Mouse (Mus musculus) kidney, embryonic 15.5 days (tissue): ENCODE results near the gene Glce. TPM values are rescaled to one million over a fixed set of nuclear protein-coding genes. Genes with fewer than 3 reads are reported as not detected.

ENCODE experiments used
- ATAC-seq: fragments of 200-750 bp; cut with Nextera tagmentation; replicated peaks from 2 replicates; pipeline ENCODE4 v1.8.0; 2017; ENCODE audit warnings: moderate TSS enrichment; ENCODE audit not compliant: low FRiP score
- H3K27ac ChIP-seq: fragments of 300-500 bp; sonication (generic); 2 replicates; pipeline ENCODE4 v1.5.1; 2015; ENCODE audit warnings: mild to moderate bottlenecking, inconsistent platforms
- H3K27me3 ChIP-seq: fragments of 300-500 bp; sonication (generic); 2 replicates; pipeline ENCODE4 v1.6.1; 2015; ENCODE audit warnings: inconsistent platforms
- H3K36me3 ChIP-seq: fragments of 300-500 bp; sonication (generic); 2 replicates; pipeline ENCODE4 v1.6.1; 2015; ENCODE audit warnings: inconsistent platforms
- H3K4me1 ChIP-seq: fragments of 300-500 bp; sonication (generic); 2 replicates; pipeline ENCODE4 v1.6.1; 2015; ENCODE audit warnings: inconsistent platforms
- H3K4me2 ChIP-seq: fragments of 300-500 bp; sonication (generic); 2 replicates; pipeline ENCODE4 v1.6.1; 2015; ENCODE audit warnings: moderate library complexity, mild to moderate bottlenecking, inconsistent platforms
- H3K4me3 ChIP-seq: fragments of 300-500 bp; sonication (generic); replicated peaks from 2 replicates; pipeline ENCODE4 v1.5.1; 2015; ENCODE audit warnings: mild to moderate bottlenecking, inconsistent platforms
- H3K9ac ChIP-seq: fragments of 300-500 bp; sonication (generic); 2 replicates; pipeline ENCODE4 v1.6.1; 2015; ENCODE audit warnings: mild to moderate bottlenecking, inconsistent platforms
- H3K9me3 ChIP-seq: fragments of 300-500 bp; sonication (generic); replicated peaks from 2 replicates; pipeline ENCODE4 v1.6.1; 2016; ENCODE audit warnings: inconsistent platforms
- WGBS: fragments of 180-500 bp; shearing (Covaris S2); methylation state at CpG from one replicate; pipeline ENCODE4 v1.1.7; 2015; ENCODE audit warnings: mixed read lengths; 5-methylcytosine and 5-hydroxymethylcytosine counted together
- polyA plus RNA-seq: library from polyadenylated mRNA; unstranded; fragments of >200 nt; fragmentation: Nextera tagmentation; extraction: Ambion mirVana; gene quantifications from 2 replicates; pipeline ENCODE4 v1.2.1, GENCODE M21; 2015

The Glce gene
- polyA plus RNA-seq, 1 experiment from 2014 or later = 20.2 TPM

DNA sequence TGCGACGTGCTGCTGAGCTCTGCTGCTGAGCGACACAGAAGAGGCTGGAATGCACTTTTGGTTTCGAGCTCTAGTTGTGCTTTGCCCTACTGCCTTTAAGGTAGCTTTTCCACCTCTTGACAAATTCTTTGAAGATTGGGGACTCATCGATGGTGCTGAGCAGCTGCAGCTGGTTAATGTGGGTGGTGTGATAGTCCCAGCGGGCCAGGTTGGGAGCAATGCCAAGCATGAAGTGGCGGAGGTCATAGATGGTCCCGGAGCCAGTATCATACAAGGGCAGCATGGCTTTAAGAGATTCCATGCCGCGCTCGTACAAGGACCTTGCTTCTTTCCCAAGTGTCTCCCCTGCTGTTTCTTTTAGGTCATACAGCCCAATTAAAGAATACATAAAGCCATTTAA, 62.5 kb downstream of the Glce start:
- Histone ChIP-seq H3K4me3 (no peak overlapping the region), H3K9ac (no peak overlapping the region)
- WGBS = 84% methylated on average over 11 of the region's 11 CpGs

DNA sequence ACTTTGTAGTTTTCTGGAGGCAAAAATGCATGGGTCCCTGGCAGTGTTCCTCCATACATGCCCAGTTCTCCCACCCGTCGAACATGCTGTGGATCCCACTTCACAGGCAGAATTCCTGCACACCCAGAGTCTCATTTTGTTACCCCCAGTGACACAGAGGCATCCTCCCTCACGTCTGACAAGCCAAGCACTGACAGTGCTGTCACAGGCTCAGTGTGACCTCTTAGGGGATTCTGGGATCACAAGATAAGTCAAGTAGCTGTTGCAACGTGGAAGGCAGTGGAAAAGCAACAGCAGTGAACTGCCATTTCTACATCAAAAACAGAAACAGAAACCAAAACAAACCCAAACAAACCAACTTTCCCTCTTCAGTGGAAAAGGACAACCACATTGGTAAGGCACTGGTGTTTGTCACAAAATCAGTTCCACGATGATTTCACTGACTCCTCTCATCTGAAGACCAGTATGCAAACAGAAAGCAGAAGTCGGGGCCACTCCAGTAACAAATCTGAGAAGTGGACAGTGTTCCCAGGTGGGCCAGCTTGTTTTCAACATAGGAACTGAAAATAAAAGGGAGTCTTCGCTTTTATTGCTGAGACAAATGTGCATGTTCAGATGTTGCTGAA, 64.5 kb downstream of the Glce start:
- Histone ChIP-seq H3K36me3 (peaks cover 2% of the 10 kb centered on the region; the same call in 1 of the 2 replicates), H3K9ac (no peak overlapping the region), H3K27me3 (no peaks in the 10 kb centered on the region), H3K27ac (no peak overlapping the region), H3K4me1 (no peaks in the 10 kb centered on the region), H3K4me3 (no peak overlapping the region), H3K9me3 (no peaks in the 10 kb centered on the region), H3K4me2 (no peak overlapping the region)
- WGBS = 74% methylated on average over 7 of the region's 7 CpGs
- no peak for ATAC-seq

More for the DNA sequence above, 62.5 kb downstream of the Glce start:
- Histone ChIP-seq H3K4me2 (no peak overlapping the region), H3K4me1 (no peaks in the 10 kb centered on the region), H3K36me3 (peaks cover 2% of the 10 kb centered on the region; the same call in 1 of the 2 replicates), H3K9me3 (no peaks in the 10 kb centered on the region), H3K27me3 (no peaks in the 10 kb centered on the region), H3K27ac (no peak overlapping the region)
- no peak for ATAC-seq

DNA sequence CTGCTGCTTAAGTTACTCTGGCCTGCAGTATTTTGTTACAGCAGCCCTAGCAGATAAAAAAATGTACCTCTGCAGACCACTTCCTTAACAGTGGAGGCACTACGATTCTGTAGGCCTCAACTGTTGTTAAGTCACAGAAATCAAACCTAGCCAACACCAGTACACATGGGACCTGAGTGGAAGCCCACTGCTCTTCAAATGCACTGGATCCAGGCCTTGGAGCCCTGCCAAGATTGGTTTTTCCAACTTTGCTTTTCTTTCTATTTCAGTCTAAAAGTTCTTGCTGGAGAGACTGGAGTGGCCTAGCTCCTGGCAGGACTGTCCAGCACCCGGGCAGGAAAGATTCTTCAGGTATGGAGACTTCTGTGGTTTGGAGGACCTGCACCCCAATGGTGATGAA, 66.2 kb downstream of the Glce start:
- 84% methylated on average over 2 of the region's 2 CpGs for WGBS
- no peak overlapping the region for H3K4me3 ChIP-seq
- no peak overlapping the region for H3K27ac ChIP-seq
- no peak overlapping the region for H3K4me2 ChIP-seq
- no peaks in the 10 kb centered on the region for H3K9me3 ChIP-seq
- H3K4me1 ChIP-seq = no peaks in the 10 kb centered on the region
- H3K27me3 ChIP-seq = no peaks in the 10 kb centered on the region
- no peak overlapping the region for H3K9ac ChIP-seq
- peaks cover 2% of the 10 kb centered on the region; the same call in 1 of the 2 replicates for H3K36me3 ChIP-seq
- ATAC-seq = no peak

DNA sequence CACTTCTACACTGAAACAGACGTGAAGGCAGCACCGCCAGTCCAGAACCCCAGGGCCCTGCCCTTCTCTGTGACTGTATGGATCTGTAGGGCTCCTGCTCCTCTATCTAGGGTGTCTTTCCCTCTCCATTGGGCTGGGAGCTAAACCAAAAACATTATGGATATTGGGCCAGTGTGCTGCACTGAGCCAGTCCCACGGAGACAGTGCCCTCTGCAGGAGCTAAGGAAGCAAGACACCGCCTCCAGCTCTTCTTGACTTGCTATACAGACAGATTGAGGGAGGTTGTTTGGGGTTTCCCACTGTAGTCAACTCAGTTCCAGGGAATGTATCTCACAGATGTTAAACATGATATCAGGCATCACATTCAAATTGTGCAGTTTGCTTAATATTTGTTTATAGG, 71.7 kb downstream of the Glce start:
- Histone ChIP-seq H3K27me3 (no peaks in the 10 kb centered on the region), H3K4me2 (no peak overlapping the region), H3K4me3 (no peak overlapping the region), H3K9me3 (no peaks in the 10 kb centered on the region), H3K36me3 (no peaks in the 10 kb centered on the region), H3K27ac (no peak overlapping the region), H3K9ac (no peak overlapping the region), H3K4me1 (no peaks in the 10 kb centered on the region)
- 59% methylated on average over 4 of the region's 4 CpGs for WGBS
- ATAC-seq = no peak

DNA sequence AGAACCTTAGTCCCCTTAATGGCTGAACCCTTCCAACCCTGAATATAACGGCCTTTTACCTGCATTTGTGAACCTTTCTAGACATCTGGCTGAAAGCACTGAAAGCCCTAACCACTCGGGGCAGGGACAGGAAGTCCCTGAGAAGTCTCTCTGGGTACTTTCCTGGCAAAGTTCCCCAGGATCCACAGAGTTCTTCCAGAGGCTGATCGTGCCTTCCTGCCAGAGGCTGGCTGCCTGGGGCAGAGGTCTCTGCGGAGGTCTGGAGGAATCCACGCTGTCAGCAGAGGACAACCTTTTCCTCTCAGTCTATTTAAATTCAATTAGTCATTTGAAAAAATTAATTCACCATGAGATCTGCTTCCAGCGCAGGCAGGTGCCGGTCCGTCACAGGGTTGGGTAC, 73.3 kb downstream of the Glce start:
- H3K9ac ChIP-seq = no peak overlapping the region
- H3K27me3 ChIP-seq = no peaks in the 10 kb centered on the region
- H3K36me3 ChIP-seq = no peaks in the 10 kb centered on the region
- no peak overlapping the region for H3K4me3 ChIP-seq
- no peaks in the 10 kb centered on the region for H3K9me3 ChIP-seq
- H3K4me1 ChIP-seq = no peaks in the 10 kb centered on the region
- WGBS = 68% methylated on average over 8 of the region's 8 CpGs
- ATAC-seq = no peak
- no peak overlapping the region for H3K4me2 ChIP-seq
- no peak overlapping the region for H3K27ac ChIP-seq

DNA sequence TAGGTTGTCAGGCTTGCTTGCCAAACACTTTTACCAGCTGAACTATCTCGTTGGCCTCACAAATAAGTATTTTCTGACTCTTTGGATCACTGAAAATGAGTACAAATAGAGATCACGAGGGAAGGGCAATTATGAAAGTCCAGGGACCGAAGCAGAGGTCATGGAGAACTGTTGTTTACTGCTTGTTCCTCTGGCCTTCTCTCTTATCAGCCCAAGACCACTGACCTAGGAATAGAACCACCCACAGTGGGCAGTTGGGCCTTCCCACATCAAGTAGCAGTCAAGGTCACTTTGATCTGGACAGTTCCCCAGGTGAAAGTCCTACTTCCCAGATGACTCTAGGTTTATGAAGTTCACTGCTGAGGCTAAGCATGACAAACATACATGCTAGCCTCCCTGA, 80.3 kb downstream of the Glce start:
- no peaks in the 10 kb centered on the region for H3K9me3 ChIP-seq
- WGBS = 78% methylated on average over 3 of the region's 3 CpGs

DNA sequence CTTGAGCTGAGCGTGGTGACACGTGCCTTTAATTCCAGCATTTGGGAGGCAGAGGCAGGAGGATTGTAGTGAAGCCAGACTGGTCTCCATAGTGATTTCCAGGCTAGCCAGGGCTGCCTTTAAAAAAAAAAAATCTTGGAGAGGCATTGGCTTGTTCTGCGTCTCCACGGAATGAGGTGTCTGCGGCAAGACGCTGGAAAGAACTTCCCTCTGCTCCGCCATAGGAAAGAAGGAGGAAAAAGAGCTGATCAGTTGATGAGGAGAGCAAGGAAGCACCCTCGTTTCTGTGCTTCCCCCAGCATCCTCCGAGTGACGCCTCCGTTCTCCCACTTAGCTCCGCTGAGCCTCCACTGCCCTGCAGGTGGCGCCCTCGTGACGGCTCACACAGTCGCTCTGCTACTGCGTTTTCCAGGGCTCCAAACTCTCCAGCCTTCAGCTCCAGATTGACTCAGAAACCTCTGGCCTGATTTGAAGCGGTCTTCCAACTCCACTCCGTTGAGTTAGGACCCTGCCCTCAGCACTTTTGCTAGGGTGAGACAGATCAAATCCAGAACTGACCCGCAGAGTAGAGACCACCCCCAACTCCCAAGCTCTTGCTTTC, 82.3 kb downstream of the Glce start:
- H3K27ac ChIP-seq = no peak overlapping the region
- H3K4me2 ChIP-seq = peak overlapping the region; percentile 50
- whole genome bisulfite sequencing = 7% methylated on average over 20 of the region's 20 CpGs
- no peak overlapping the region for H3K4me3 ChIP-seq
- 0 out of 2 replicates have a peak, but pooled peaks cover 3% of the 10 kb centered on the region for H3K4me1 ChIP-seq
- no peaks in the 10 kb centered on the region for H3K9me3 ChIP-seq
- no peaks in the 10 kb centered on the region for H3K36me3 ChIP-seq
- H3K9ac ChIP-seq = no peak overlapping the region
- H3K27me3 ChIP-seq = no peaks in the 10 kb centered on the region
- 0 out of 2 replicates have a peak, but pooled peaks have one; percentile 52 for ATAC-seq

More for the DNA sequence above, 80.3 kb downstream of the Glce start:
- Histone ChIP-seq H3K27me3 (no peaks in the 10 kb centered on the region), H3K4me3 (no peak overlapping the region), H3K36me3 (no peaks in the 10 kb centered on the region), H3K27ac (no peak overlapping the region), H3K4me2 (no peak overlapping the region), H3K4me1 (0 out of 2 replicates have a peak, but pooled peaks cover 3% of the 10 kb centered on the region), H3K9ac (no peak overlapping the region)
- ATAC-seq = no peak

DNA sequence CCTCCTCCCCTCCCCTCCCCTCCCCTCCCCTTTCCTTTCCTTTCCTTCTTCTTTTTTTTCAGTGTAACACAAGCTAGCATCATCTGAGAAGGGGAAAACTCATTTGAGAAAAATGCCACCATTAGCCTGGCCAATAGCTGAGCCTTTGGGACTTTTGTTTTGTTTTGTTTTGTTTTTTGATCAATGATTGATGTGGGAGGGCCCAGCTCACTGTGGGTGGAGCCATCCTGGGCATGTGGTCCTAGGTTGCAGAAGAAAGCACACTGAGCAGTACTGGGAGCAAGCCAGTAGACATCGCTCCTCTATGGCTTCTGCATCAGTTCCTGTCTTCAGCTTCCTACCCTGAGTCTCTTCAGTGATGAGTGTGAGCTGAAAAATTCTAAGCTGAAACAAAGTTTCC, 86.6 kb downstream of the Glce start:
- H3K36me3 ChIP-seq = no peaks in the 10 kb centered on the region
- WGBS = 96% methylated on average over 1 of the region's 1 CpGs
- H3K9ac ChIP-seq = no peak overlapping the region
- H3K9me3 ChIP-seq = no peaks in the 10 kb centered on the region
- H3K27ac ChIP-seq = no peak overlapping the region
- no peaks in the 10 kb centered on the region for H3K27me3 ChIP-seq
- ATAC-seq = no peak
- H3K4me2 ChIP-seq = no peak overlapping the region
- no peaks in the 10 kb centered on the region for H3K4me1 ChIP-seq
- no peak overlapping the region for H3K4me3 ChIP-seq

DNA sequence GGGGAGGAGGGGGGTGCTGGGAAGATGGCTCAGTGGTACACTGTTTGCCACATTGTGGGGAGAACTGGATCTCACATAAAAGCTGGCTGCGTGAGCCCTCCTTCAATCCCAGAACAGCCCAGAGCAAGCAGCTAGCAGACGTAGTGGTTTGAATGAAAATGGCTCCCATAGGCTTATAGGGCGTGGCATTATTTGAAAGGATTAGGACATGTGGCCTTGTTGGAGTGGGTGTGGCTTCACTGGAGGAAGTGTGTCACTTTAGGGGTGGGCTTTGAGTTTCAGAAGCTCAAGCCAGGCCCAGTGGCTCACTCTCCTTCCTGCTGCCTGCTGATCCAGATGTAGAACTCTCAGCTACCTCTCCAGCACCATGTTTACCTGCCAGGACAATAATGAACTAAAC, 90.2 kb downstream of the Glce start:
- 95% methylated on average over 3 of the region's 3 CpGs for WGBS

DNA sequence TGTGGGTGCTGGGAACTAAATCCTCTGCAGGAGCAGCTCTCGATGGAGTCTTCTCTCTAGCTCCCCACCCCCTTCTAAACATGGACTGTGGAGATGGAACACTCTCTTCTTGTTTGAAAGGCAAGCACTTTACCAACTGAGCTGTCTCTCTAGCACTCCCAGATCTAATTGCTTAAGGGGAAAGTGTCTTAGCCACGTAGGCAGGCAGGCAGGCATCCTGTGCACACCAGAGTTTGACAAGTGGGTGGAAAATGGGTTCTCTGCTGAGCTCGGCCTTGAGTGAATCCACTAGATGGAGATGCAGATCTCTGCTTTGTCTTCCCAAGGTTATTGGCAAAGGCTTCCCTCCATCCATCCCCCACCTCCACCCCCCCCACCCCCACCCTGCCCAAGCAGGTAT, 94.4 kb downstream of the Glce start:
- H3K4me1 ChIP-seq = peaks cover 30% of the 10 kb centered on the region
- no peak overlapping the region for H3K27ac ChIP-seq
- H3K4me2 ChIP-seq = no peak overlapping the region
- H3K9me3 ChIP-seq = no peaks in the 10 kb centered on the region
- H3K36me3 ChIP-seq = no peaks in the 10 kb centered on the region
- no peak overlapping the region for H3K4me3 ChIP-seq
- WGBS = 57% methylated on average over 3 of the region's 3 CpGs
- ATAC-seq = no peak
- H3K27me3 ChIP-seq = peaks cover 29% of the 10 kb centered on the region
- no peak overlapping the region for H3K9ac ChIP-seq

More for the DNA sequence above, 90.2 kb downstream of the Glce start:
- no peak overlapping the region for H3K9ac ChIP-seq
- H3K27ac ChIP-seq = no peak overlapping the region
- H3K9me3 ChIP-seq = no peaks in the 10 kb centered on the region
- H3K4me3 ChIP-seq = no peak overlapping the region
- no peak for ATAC-seq
- peaks cover 2% of the 10 kb centered on the region for H3K4me1 ChIP-seq
- H3K36me3 ChIP-seq = no peaks in the 10 kb centered on the region
- peaks cover 9% of the 10 kb centered on the region for H3K27me3 ChIP-seq
- no peak overlapping the region for H3K4me2 ChIP-seq

DNA sequence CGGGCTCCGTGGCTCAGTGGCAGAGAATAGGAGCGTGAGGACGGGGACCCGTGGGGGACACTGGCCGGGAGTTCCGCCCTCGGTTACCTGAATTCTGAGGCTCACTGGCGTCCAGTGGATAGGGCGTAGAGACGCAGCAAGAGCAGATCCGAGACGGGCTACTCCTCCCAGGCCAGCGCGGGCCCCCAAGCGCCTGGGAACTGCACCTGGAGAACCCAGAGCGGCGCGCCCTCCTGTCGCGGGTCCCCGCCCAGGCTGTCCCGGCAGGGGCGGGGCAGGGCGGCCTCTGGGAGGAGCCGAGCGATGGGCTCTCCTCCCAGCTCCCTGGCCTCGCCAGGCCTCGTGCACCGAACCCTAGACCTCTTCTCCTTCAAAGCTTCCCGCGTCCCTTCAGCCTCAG, 95.9 kb downstream of the Glce start, which contains the start of gene Paqr5:
Gene Paqr5 (minus strand): TSS at position 257 of the 400 bp plus-strand sequence.
- H3K4me3 ChIP-seq = peak within 1 kb of the TSS; percentile 55
- no peaks in the 10 kb centered on the region for H3K36me3 ChIP-seq
- ATAC-seq = peak; percentile 86
- no peaks in the 10 kb centered on the region for H3K9me3 ChIP-seq
- peak within 1 kb of the TSS; percentile 91 for H3K4me2 ChIP-seq
- peak within 1 kb of the TSS; percentile 55 for H3K9ac ChIP-seq
- H3K27ac ChIP-seq = 0 out of 2 replicates have a peak within 1 kb of the TSS, but pooled peaks have one; percentile 32
- under 1% methylated on average over 32 of the region's 32 CpGs for WGBS
- peaks cover 29% of the 10 kb centered on the region for H3K27me3 ChIP-seq
- H3K4me1 ChIP-seq = peaks cover 44% of the 10 kb centered on the region

DNA sequence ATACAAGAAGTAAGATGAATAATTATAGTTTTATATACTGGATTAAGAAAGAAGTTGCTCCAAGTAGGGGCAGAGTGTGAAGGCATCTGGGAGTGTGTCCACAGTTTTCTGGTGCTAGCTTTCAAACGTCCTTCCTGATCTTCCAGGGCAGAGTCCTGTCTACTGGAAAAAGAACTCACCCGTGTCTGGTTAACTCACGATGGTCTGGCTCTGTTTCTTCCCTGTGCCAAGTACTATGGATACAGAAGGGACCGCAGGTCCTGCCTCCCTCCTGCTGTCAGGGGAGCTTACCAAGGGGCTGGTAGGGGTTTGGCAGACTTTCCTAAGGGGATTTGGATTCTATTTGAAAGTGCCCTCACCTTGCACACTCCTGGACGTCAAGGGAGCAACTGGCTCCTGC, 97.4 kb downstream of the Glce start:
- Histone ChIP-seq H3K9ac (no peak overlapping the region), H3K9me3 (no peaks in the 10 kb centered on the region), H3K36me3 (no peaks in the 10 kb centered on the region), H3K4me1 (peaks cover 48% of the 10 kb centered on the region), H3K27ac (peak overlapping the region; percentile 2; the same call in 1 of the 2 replicates), H3K27me3 (peaks cover 29% of the 10 kb centered on the region), H3K4me3 (no peak overlapping the region; the same call in 1 of the 2 replicates), H3K4me2 (peak overlapping the region; percentile 44)
- ATAC-seq = no peak
- WGBS = 45% methylated on average over 5 of the region's 5 CpGs
